Mouse (Mus musculus) bone marrow macrophage, adult 2 months (primary cell): ENCODE results near the gene Qrich2.

Source experiments
- CTCF ChIP-seq: IDR thresholded peaks from 2 replicates; pipeline ENCODE4 v1.5.1; 2012; ENCODE audit warnings: low read depth, mild to moderate bottlenecking, low read length, moderate library complexity
- POLR2A ChIP-seq: IDR thresholded peaks from 2 replicates; pipeline ENCODE4 v1.6.1; 2012; ENCODE audit warnings: mild to moderate bottlenecking, low read depth, low read length, borderline replicate concordance

DNA sequence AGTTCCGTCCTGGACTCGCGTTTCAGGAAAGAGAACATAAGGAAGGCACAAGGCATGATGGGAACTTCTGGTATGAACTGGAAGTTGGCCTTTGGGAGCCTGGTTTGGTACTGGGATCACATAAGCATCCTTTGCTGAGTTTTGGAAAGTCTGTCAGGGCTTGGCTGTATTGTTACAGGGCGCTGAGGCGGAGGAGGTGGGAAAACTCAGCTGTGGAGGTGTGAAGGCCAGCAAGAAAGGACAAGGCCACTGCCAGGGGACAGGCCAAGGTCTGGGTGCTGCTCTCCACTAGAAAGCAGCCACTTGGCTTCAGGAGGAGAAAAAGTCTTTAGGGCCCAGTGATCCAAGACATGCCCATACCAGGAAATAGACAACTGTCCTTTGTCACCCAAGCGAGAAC is 22.7 kb downstream of the Qrich2 start:
- TF ChIP-seq CTCF (no peak), POLR2A (no peak)
